Mouse (Mus musculus): ENCODE measurements around the gene Ppan.

Gene Ppan

DNA sequence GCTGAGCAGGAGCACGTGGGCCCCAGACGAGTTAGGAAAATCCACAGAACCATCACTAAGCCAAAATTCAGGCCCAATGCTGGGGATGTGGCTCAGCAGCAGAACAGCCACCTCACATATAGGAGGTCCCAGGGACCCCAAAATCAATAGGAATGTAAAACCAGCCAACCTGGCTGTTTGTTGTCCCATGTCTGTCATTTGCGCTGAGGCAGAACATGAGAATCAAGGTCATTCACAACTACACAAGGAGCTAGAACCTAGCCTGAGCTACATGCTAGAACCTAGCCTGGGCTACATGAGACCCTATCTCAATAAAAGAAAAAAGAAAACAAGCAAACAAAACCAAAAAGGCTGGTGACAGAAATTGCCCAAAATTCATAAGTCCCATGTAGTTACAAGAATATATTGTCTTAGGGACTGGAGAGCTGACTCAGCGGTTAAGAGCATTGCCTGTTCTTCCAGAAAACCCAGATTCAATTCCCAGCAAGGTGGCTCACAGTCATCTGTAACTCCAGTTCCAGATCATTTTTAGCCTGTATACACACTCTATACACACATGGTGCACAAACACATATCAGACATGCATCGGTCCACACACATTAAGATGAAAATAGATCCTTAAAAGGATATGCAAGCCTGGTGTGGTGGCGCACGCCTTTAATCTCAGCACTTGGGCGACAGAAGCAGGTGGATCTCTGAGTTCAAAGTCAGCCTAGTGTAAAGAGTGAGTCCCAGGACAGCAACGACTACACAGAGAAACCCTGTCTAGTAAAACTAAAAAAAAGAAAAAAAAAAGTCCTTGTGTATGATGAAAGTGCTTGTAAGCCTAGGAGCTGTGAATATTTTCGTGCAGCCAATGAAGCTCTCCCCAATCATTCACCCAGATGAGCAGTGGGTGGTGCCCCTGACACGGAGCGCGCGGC lies 10.6 kb upstream of the Ppan start:
- in situ Hi-C loops (cut with MboI; ENCODE audit: low pct_unique_long_range_greater_than_20kb in 1 of 2, low sequenced_read_pairs in 2 of 2, unreplicated experiment in 1 of 2): no loop called here

DNA sequence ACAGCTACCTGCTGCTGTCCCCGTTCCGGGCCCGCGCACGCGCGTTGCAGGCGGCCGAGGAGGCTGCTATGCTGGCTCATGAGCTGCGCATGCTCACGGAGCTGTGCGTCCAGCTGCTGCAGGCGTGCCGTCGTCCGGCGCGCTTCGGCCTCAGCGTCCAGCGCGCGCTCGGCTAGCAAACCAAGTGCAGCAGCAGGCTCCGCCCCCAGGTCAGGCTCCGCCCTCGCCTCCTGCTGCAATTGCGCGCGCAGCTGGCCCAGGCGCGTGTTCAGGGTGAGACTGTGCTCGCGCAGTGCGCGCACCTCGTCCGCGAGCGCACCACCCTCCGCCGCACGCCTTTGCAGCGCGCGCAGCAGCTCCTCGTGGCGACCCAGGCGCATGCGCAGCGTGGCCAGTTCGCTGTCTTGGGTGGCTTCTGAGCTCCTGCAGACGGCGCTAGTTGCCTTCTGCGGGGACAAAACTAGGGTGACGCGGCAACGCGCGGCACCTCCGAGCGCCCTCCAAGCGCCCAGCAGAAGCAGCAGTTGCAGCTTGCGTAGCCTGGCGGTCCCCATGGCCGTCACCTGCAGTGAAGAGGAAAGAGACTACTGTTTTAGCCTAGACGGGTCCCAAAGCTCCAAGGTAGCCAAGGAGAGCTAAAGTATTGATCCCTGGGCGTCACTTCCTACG lies 9.8 kb upstream of the Ppan start:
- in situ Hi-C loops (cut with MboI; ENCODE audit: low pct_unique_long_range_greater_than_20kb in 1 of 2, low sequenced_read_pairs in 2 of 2, unreplicated experiment in 1 of 2): no loop called here

DNA sequence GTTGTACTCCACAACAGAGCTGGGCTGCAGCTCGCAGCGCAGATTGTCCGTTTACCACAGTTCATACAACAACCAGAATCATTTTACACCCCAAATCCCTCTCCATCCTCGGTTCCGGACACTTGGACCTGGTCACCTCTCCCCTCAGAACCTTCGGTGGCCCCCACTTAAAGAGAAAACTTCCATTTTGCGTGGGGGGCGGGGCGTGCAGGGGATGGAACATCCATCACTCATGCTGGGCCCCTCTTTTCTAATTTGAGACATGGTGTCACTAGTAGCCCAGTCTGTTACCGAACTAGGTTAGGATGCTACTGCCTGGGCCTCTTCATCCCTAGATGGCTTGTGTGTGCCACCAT lies 9.3 kb upstream of the Ppan start:
- in situ Hi-C loops (cut with MboI; ENCODE audit: low pct_unique_long_range_greater_than_20kb in 1 of 2, low sequenced_read_pairs in 2 of 2, unreplicated experiment in 1 of 2): no loop called here

DNA sequence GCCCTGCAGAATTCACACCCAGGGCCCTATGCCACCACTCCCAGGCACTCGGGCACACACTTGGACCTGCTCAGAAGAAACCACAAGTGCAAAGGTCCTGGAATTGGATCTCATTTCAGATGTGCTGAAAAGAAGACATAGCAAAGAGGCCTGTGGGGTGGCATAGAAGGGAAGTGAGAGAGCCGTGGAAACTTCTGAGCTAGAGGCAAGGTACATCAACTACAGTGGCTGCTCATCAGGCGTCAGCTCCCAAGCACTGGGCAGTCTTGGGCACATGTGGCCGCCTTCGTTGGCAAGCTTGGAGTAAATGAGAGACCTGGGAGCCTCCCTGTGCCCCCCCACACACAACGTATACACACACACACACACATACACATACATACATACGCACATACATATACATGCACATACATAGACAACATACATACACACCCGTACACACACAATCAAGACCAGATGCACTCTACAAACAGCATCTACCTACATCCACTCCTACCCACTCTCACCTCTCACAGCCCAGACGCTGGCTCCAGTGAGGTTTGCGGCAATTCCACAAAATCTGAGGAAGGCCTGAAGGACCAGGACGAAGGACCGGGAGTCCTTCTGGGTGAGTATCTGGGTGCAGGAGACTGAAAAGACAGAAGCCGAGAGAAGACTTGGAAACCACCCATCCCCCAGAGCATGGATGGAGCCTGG lies 8.7 kb upstream of the Ppan start, which contains the start of gene Angptl6:
Gene Angptl6, minus strand, starts transcription at position 631 of the 696 bp plus-strand sequence.
- in situ Hi-C loops (cut with MboI; ENCODE audit: low pct_unique_long_range_greater_than_20kb in 1 of 2, low sequenced_read_pairs in 2 of 2, unreplicated experiment in 1 of 2): no loop called here

DNA sequence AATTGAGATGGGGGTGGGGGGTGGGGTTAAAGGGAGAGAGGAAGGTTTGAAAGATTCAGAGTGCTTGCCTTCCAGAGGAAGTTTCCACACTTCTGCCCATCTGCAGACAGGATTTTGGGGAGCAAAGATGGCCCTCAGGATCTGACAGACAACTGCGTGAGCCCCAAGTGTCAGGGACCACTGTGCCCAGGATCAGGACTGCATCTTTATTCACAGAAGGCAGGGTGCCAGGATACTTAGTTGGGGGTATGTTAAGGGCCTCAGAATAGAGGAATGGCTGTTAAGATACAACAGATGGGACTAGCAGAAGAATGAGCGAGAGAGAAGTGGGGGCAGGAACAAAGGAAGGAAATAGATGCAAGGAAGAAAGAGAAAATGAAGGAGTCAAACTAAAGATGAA lies 1.4 kb upstream of the Ppan start:
- in situ Hi-C loops (cut with MboI; ENCODE audit: low pct_unique_long_range_greater_than_20kb in 1 of 2, low sequenced_read_pairs in 2 of 2, unreplicated experiment in 1 of 2): no loop called here

DNA sequence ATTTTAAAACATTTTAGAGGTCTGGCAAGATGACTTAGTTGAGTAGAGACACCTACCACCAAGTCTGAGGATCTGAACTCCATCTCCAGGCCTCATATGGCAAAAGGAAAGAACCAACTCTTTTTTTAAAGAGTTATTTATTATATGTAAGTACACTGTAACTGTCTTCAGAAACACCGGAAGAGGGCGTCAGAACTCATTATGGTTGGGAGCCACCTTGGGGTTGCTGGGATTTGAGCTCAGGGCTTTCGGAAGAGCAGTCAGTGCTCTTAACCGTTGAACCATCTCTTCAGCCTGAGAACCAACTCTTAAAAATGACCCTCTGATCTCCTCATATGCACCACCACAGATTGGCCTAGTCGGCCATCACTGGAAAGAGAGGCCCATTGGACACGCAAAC lies 784 bp upstream of the Ppan start:
- in situ Hi-C loops (cut with MboI; ENCODE audit: low pct_unique_long_range_greater_than_20kb in 1 of 2, low sequenced_read_pairs in 2 of 2, unreplicated experiment in 1 of 2): no loop called here

DNA sequence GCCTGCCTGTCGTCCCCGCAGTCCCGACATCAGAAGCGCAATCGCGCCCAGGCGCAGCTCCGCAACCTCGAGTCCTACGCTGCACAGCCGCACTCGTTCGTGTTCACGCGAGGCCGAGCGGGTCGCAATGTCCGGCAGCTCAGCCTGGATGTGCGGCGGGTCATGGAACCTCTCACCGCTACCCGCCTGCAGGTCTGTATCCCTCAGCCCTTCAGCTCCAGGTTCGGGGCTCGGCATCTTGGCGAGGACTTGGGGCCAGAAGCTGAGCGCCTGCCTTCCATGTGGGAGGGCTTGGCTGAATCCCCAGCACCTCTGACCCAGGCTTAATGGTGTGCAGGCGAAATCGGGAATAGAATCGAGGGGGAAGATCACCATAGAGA lies 401 bp downstream of the Ppan start:
- in situ Hi-C loops (cut with MboI; ENCODE audit: low pct_unique_long_range_greater_than_20kb in 1 of 2, low sequenced_read_pairs in 2 of 2, unreplicated experiment in 1 of 2): no loop called here

DNA sequence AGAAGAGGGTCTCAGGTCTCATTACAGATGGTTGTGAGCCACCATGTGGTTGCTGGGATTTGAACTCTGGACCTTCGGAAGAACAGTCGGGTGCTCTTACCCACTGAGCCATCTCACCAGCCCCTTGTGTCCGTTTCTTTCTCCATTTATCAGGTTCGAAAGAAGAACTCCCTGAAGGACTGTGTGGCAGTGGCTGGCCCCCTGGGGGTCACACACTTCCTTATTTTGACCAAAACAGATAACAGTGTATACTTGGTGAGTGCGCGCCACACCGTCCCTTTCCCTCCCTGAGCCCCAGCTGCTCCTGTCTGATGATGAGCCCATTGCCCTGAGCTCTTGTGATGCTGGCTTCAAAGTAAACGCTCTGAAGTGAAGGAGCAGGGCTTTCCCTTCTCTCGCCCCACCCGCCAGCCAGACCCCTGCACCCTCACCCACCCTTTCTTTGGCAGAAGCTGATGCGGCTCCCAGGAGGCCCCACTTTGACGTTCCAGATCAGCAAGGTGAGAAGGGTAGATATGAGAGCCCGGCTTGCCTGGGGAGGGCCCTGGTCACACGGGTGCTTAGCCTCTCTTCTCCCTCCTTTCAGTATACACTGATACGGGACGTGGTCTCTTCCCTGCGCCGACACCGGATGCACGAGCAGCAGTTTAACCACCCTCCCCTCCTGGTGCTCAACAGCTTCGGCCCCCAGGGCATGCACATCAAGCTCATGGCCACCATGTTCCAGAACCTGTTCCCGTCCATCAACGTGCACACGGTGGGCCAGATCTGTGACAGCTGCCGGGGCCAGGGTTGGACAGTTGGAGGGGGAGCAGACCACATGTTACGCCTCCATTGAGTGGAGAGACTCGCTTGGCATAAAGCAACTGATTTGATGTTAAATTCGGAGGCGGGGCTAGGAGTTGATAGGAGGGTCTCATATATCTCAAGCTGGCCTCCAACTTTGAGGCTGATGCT lies 1.5 kb downstream of the Ppan start:
- in situ Hi-C loops (cut with MboI; ENCODE audit: low pct_unique_long_range_greater_than_20kb in 1 of 2, low sequenced_read_pairs in 2 of 2, unreplicated experiment in 1 of 2): no loop called here

DNA sequence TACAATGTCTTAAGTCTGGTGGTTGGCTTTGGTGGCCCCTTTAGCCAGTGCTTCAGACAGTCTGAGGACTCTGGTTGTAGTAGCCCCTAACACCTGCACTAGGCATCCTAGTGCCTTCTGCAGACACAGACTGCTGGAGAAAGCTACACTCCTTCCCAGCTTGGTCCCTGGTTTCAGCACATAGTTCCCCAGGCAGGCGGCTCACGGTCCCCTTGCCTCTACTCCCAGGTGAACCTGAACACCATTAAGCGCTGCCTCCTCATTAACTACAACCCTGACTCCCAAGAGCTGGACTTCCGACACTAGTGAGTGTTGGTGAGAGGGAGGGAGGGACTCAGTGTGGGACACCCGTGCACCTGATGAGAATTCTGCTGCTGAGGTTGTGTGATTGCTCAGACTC lies 2.4 kb downstream of the Ppan start:
- in situ Hi-C loops (cut with MboI; ENCODE audit: low pct_unique_long_range_greater_than_20kb in 1 of 2, low sequenced_read_pairs in 2 of 2, unreplicated experiment in 1 of 2): no loop called here

DNA sequence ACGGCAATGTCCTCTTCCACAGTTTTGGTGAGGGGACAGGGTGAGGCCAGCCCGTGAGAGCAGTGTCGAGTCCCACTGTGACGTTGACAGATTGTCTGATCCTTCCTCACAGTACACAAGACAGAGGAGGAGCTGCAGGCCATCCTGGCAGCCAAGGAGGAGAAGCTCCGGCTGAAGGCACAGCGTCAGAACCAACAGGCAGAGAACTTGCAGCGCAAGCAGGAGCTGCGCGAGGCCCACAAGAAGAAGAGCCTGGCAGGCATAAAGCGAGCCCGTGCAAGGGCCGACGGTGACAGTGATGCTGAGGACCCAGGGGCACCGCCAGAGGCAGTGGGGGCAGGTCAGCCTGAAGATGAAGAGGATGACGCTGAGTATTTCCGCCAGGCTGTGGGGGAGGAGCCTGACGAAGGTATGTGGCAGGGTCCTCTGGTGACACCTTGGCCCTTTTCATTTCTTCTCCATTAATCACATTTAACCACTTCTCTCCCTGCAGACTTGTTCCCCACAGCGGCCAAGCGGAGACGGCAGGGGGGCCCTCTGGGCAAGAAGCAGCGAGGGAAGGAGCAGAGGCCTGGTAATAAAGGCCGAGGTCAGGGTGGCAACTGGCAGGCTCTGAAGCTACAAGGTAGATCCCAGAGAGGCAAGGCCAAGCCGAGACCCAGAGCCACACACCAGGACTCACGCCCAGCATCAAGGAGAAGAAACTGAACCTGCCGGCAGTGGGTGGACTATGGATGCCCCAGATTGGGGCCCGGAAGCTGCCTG lies 3.5 kb downstream of the Ppan start:
- in situ Hi-C loops (cut with MboI; ENCODE audit: low pct_unique_long_range_greater_than_20kb in 1 of 2, low sequenced_read_pairs in 2 of 2, unreplicated experiment in 1 of 2): no loop called here

DNA sequence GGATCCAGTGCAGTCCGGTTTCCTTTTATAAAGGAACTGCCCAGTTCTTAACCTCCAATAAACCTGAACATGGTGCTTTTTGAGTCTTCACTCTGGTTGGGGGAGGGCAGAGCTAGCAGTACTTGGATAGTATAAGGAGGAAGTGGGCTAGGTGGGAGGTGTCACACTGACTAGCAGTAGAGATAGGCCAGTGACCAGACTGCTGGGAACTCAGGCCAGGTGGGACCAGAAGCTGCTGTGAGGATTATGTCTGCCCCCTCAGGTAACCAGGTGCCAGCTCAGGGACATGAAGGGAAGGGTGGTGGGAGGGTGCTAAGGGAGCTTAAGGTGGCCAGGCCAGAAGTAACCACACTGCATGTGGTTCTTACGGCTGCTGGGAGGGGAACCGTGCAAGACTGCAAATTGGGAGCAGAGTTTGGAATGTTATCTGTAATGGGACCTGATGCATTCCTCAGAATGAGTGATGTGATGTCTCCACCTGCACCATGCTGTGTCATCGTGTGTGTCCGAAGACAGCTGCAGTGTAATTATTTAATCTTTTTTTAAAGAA lies 4.2 kb downstream of the Ppan start:
- in situ Hi-C loops (cut with MboI; ENCODE audit: low pct_unique_long_range_greater_than_20kb in 1 of 2, low sequenced_read_pairs in 2 of 2, unreplicated experiment in 1 of 2): no loop called here

DNA sequence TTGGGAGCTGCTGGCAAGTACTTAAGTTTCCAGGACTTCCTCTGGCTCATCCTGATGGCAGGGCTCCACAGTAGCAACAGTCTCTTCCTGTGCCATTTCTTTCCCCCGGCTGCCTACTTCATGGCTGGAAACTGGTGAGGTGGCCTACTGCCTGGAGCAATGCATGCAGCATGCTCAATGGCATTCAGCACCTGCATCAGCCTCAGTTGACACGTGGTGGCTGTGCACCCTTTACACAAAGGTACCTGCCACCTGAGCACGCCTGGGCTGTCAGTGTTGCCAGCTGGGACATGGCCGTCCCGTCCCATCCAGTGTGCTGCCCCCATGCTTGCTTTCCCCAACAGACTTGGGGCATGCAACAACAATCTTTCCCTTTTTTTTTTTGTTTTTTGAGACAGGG lies 5.1 kb downstream of the Ppan start:
- in situ Hi-C loops (cut with MboI; ENCODE audit: low pct_unique_long_range_greater_than_20kb in 1 of 2, low sequenced_read_pairs in 2 of 2, unreplicated experiment in 1 of 2): no loop called here

DNA sequence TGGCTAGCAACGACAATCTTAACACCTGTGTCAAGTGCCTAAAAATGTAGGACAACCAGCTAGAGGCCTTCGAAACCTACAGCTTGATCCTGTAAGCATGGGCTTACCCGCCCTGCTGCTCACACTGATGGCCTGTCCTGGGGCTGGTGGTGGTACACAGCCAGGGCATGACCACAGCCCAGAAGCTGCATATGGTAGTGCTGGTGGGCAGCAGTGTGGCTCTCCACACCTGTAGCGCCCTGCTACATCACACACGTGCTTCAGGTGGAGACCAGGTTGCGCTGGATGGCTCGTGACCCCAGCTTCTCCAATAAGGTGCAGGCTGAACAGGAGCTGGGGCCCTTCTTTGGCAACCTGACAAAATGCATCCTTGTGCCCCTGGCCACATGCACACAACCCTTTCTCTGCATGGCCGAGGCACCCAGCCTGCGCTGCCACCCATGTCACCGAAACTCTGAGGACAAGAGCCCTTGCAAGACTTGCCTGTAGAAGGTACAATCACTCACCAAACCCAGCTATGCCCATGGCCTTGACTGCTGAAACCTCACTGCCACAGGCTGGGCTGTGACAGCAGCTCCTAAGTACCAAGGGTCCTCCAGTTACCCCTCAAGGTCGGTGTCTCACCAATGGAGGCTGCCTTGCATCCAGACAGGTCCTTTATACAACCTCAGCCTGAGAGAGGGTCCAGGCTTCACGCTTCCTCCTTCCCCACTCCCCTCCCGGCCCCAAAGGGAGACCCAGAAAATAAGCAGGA lies 5.8 kb downstream of the Ppan start:
- in situ Hi-C loops (cut with MboI; ENCODE audit: low pct_unique_long_range_greater_than_20kb in 1 of 2, low sequenced_read_pairs in 2 of 2, unreplicated experiment in 1 of 2): no loop called here

DNA sequence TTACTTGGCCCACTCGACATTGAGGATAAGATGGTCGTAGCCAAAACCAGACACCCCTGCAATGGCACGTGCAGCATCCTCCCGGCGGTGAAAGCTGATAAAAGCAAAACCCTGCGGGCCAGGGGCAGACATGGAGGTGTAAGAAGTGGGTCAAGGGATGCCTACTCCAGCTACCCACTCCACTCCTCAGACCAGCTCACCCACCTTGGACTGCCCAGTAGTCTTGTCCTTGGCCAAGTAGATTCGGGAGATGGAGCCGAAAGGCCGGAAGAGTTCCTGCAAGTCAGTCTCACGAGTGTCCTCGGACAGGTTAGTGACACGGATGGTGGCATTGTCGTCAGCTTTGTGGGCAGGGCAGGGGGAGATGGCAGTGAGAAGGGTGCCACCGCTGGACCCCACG lies 6.7 kb downstream of the Ppan start:
- in situ Hi-C loops (cut with MboI; ENCODE audit: low pct_unique_long_range_greater_than_20kb in 1 of 2, low sequenced_read_pairs in 2 of 2, unreplicated experiment in 1 of 2): no loop called here

DNA sequence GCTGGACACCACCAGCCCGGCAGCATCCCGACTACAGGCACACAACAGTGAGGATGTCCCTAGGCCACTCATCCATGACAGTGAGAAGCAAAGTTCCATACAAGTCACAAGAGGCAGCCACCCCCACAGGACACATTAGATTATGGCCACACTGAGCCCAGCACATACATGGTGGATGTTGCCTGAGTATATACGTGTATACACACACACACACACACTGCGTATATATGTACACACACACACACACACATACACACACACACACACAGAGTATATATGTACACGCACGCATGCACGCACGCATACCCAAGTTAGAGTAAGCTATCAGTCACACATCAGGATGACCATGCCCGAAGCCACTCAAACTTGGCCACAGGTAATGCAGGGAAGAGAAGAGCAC lies 7.4 kb downstream of the Ppan start:
- in situ Hi-C loops (cut with MboI; ENCODE audit: low pct_unique_long_range_greater_than_20kb in 1 of 2, low sequenced_read_pairs in 2 of 2, unreplicated experiment in 1 of 2): no loop called here

DNA sequence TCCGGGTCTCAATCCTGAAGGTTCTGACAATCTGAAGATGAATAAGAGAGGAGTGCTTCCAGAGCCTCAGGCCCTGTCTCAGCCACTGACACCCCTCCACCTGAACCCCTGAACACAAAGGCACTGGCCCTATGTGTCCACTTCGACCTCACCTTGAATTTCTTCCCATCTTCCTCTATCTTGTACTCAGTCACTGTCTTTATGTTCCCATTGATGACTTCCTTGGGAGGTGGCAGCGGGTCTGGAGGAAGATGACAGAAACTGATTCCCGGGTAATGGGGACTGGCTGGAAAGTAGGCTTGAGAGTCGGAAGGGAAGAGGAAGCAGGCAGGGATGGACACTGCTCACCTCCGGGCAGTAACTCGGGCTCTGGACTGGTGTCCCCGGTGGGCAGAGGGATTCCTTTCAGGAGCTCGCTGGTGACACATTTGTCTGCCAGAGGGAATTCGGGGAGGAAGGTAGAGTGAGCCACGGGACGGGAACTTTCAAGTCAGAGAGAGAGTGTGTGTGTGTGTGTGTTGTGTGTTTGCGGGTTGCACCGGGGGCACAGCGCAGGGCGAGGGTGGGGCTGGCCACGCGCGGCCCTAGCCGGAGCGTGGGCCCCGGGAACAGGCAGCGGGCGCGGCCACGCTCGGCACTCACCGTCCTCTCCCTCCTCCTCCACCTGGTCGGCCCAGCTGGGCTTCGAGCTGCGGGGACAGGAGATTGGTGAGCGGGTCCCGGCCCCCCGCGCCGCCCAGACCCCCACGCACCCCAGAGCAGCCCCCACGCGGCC lies 9.9 kb downstream of the Ppan start:
- in situ Hi-C loops (cut with MboI; ENCODE audit: low pct_unique_long_range_greater_than_20kb in 1 of 2, low sequenced_read_pairs in 2 of 2, unreplicated experiment in 1 of 2): no loop called here
